In the genomic region with DNA sequence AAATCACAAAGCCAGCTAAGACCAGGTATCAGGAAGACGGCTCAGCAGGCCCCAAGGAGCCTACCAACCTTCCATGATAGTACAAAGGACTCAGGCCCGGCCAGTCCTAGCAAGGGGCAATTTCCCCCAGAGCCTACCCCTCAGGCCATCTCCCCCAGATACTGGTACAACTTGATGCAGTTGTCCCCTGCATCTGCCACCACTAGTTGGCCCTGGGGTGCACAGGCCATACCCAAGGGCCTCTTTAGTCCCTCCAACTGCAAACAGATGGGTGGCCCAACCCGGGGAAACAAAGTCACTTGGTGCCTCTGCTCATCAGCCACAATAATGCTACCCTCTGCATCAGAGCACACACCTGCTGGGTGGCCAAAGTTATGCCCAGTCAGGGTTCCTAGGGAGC, we compare ENCODE assay signal across 20 mouse cellular contexts. TPM values are rescaled to one million over a fixed set of nuclear protein-coding genes. Genes with fewer than 3 reads are reported as not detected.
A peak's percentile ranks its signal among the peaks of the same experiment; 100 is the strongest.
DNase-seq lines count a peak whose midpoint lies in the region; ATAC-seq lines count a peak whose summit lies in the region.
"Had no signal": no experiment of that assay in that cellular context is flagged by ENCODE, and none has a peak within 500 bp of the region (broad histone marks: within the 10 kb centered on the region; RNA-seq: fewer than 3 reads in every experiment).

No protein-coding gene starts in this region.

- no peak for ATAC-seq in heart, embryonic 13.5 days (ENCODE audit: extremely low read depth, insufficient number of reproducible peaks, low FRiP score, low TSS enrichment)
- ATAC-seq in megakaryocyte progenitor cell, adult 5-6 weeks (replicated peaks; ENCODE audit: poor library complexity): peak; percentile 13
- no peak for ATAC-seq in midbrain, embryonic 11.5 days (ENCODE audit: low FRiP score)
- ATAC-seq: forebrain, postnatal 0 days; midbrain, embryonic 16.5 days had no signal

- H3K36me3 ChIP-seq in heart, embryonic 13.5 days: peaks cover 16% of the 10 kb centered on the region
- H3K36me3 ChIP-seq in midbrain, embryonic 11.5 days (ENCODE audit: control insufficient read depth, insufficient read depth, low read length): no peaks in the 10 kb centered on the region
- H3K36me3 ChIP-seq: stomach, embryonic 15.5 days had no signal

- intact Hi-C loops in heart, postnatal 36 days (cut with DNase I): loop anchor here (5.0 kb wide), 2 partner anchors 39 to 681 kb away; no protein-coding TSS in a partner anchor

- H3K4me1 ChIP-seq in heart, embryonic 13.5 days: peaks cover 23% of the 10 kb centered on the region
- peaks cover 7% of the 10 kb centered on the region for H3K4me1 ChIP-seq in midbrain, embryonic 11.5 days (ENCODE audit: control insufficient read depth, insufficient read depth, low read length)

- H3K4me3 ChIP-seq in heart, embryonic 13.5 days: no peak overlapping the region; the same call in 1 of the 2 replicates
- no peak overlapping the region for H3K4me3 ChIP-seq in midbrain, embryonic 11.5 days (ENCODE audit: low read depth, low read length)
- H3K4me3 ChIP-seq: heart, adult 2 months had no signal

- no peaks in the 10 kb centered on the region for H3K9me3 ChIP-seq in heart, embryonic 13.5 days
- H3K9me3 ChIP-seq in midbrain, embryonic 11.5 days (ENCODE audit: control insufficient read depth, low read length): no peaks in the 10 kb centered on the region
- H3K9me3 ChIP-seq: stomach, embryonic 15.5 days had no signal

- no peaks in the 10 kb centered on the region for H3K27me3 ChIP-seq in heart, embryonic 13.5 days (replicated peaks)
- no peaks in the 10 kb centered on the region for H3K27me3 ChIP-seq in midbrain, embryonic 11.5 days (ENCODE audit: control insufficient read depth, insufficient read depth, low read length)
- H3K27me3 ChIP-seq: stomach, embryonic 15.5 days had no signal

- peak overlapping the region; percentile 76 for H3K4me2 ChIP-seq in heart, embryonic 13.5 days
- no peak overlapping the region for H3K4me2 ChIP-seq in midbrain, embryonic 11.5 days
- H3K4me2 ChIP-seq: stomach, embryonic 15.5 days had no signal

- 61% methylated on average over 3 of the region's 3 CpGs for WGBS in heart, embryonic 13.5 days
- WGBS in midbrain, embryonic 11.5 days: 86% methylated on average over 3 of the region's 3 CpGs

- DNase-seq in heart, postnatal 36 days: no peak
- peak; percentile 54 to 81 for DNase-seq in spleen, postnatal 4 days (ENCODE audit: low spot score in 2 of 2)
- no peak for DNase-seq in spleen, postnatal 14 days (ENCODE audit: low spot score in 2 of 2)
- DNase-seq in liver: peak; percentile 70
- no peak for DNase-seq in midbrain, embryonic 11.5 days (ENCODE audit: low spot score, missing footprints)
- DNase-seq in left cerebral cortex, adult 8-10 months (ENCODE audit: low spot score in 2 of 2): no peak
- DNase-seq: forebrain, postnatal 0 days; gastrocnemius, postnatal 10 days; heart, adult 2 months; kidney, adult 9 months; layer of hippocampus, postnatal 36 days; lung, adult 2 months; thymus, postnatal 36 days had no signal

- no peak overlapping the region for H3K9ac ChIP-seq in heart, embryonic 13.5 days
- no peak overlapping the region for H3K9ac ChIP-seq in midbrain, embryonic 11.5 days (ENCODE audit: low read length)
- H3K9ac ChIP-seq: forebrain, postnatal 0 days; stomach, embryonic 15.5 days had no signal

- H3K27ac ChIP-seq in heart, embryonic 13.5 days (replicated peaks): peak overlapping the region; percentile 70
- no peak overlapping the region for H3K27ac ChIP-seq in midbrain, embryonic 11.5 days (ENCODE audit: low read depth, low read length)
- H3K27ac ChIP-seq: stomach, embryonic 15.5 days had no signal

RNA-seq across cellular contexts. Expression of a gene that starts 1.5 kb away (rescaled TPM):
- polyA plus RNA-seq in heart, embryonic 13.5 days (2015; fragmentation: Nextera tagmentation; extraction: Ambion mirVana): 60.4 and 62.1 TPM in 2 replicates
- total RNA-seq in heart, postnatal 36 days (2021): 10 to 100 TPM; 45.6 to 48.2 TPM
- 53.3 and 56.3 TPM in 2 replicates for total RNA-seq in megakaryocyte progenitor cell, adult 5-6 weeks (2015)
- 41.6 and 41.8 TPM in 2 replicates for total RNA-seq in megakaryocyte progenitor cell, adult 5-6 weeks (2017)
- polyA plus RNA-seq in midbrain, embryonic 11.5 days (2014; fragmentation: Nextera tagmentation; extraction: Ambion mirVana): 47.2 and 50.9 TPM in 2 replicates
- total RNA-seq in left cerebral cortex, adult 8-10 months (2022): 100 to 1,000 TPM; 104 to 113 (median 104) TPM

RNA-seq across cellular contexts. Expression of a gene that starts 1.5 kb away (rescaled TPM):
- 0.06 TPM in 1 of 2 replicates, not detected in the other for polyA plus RNA-seq in heart, embryonic 13.5 days (2015; fragmentation: Nextera tagmentation; extraction: Ambion mirVana)
- total RNA-seq in heart, postnatal 36 days (2021): under 1 TPM in 1 of 2 experiments, not detected in 1; 0.19 TPM
- not detected in 2 replicates for total RNA-seq in megakaryocyte progenitor cell, adult 5-6 weeks (2015)
- total RNA-seq in megakaryocyte progenitor cell, adult 5-6 weeks (2017): not detected in 2 replicates
- polyA plus RNA-seq in midbrain, embryonic 11.5 days (2014; fragmentation: Nextera tagmentation; extraction: Ambion mirVana): 0.37 TPM in 1 of 2 replicates, not detected in the other
- total RNA-seq in left cerebral cortex, adult 8-10 months (2022): under 1 TPM; 0.41 to 0.74 (median 0.48) TPM
- total RNA-seq: forebrain, postnatal 0 days; gastrocnemius, postnatal 10 days; hematopoietic stem cell, adult 5-6 weeks had no signal
- polyA plus RNA-seq: large intestine, adult 2 months; macrophage had no signal

RNA-seq across cellular contexts. Expression of a gene that starts 9.1 kb away (rescaled TPM):
- 0.13 and 0.15 TPM in 2 replicates for polyA plus RNA-seq in heart, embryonic 13.5 days (2015; fragmentation: Nextera tagmentation; extraction: Ambion mirVana)
- under 1 TPM; 0.19 to 0.33 TPM for total RNA-seq in heart, postnatal 36 days (2021)
- not detected in 2 replicates for total RNA-seq in megakaryocyte progenitor cell, adult 5-6 weeks (2015)
- not detected in 2 replicates for total RNA-seq in megakaryocyte progenitor cell, adult 5-6 weeks (2017)
- not detected in 2 replicates for polyA plus RNA-seq in midbrain, embryonic 11.5 days (2014; fragmentation: Nextera tagmentation; extraction: Ambion mirVana)
- total RNA-seq in left cerebral cortex, adult 8-10 months (2022): 1 to 10 TPM in 3 of 4 experiments, under 1 TPM in 1; 0.63 to 1.8 (median 1.4) TPM
- total RNA-seq: gastrocnemius, postnatal 10 days; hematopoietic stem cell, adult 5-6 weeks had no signal
- polyA plus RNA-seq: large intestine, adult 2 months; lung, adult 2 months; macrophage had no signal

RNA-seq across cellular contexts. Expression of a gene that starts 23.7 kb away (rescaled TPM):
- 16.1 and 16.4 TPM in 2 replicates for polyA plus RNA-seq in heart, embryonic 13.5 days (2015; fragmentation: Nextera tagmentation; extraction: Ambion mirVana)
- total RNA-seq in heart, postnatal 36 days (2021): 10 to 100 TPM; 18.4 to 21.2 TPM
- 7.9 and 8.5 TPM in 2 replicates for total RNA-seq in megakaryocyte progenitor cell, adult 5-6 weeks (2015)
- 10.4 and 12.0 TPM in 2 replicates for total RNA-seq in megakaryocyte progenitor cell, adult 5-6 weeks (2017)
- polyA plus RNA-seq in midbrain, embryonic 11.5 days (2014; fragmentation: Nextera tagmentation; extraction: Ambion mirVana): 15.0 and 15.9 TPM in 2 replicates
- 10 to 100 TPM; 39.7 to 46.1 (median 45.1) TPM for total RNA-seq in left cerebral cortex, adult 8-10 months (2022)

RNA-seq across cellular contexts. Expression of a gene that starts 42.4 kb away (rescaled TPM):
- polyA plus RNA-seq in heart, embryonic 13.5 days (2015; fragmentation: Nextera tagmentation; extraction: Ambion mirVana): 9.3 and 10.6 TPM in 2 replicates
- 1 to 10 TPM; 7.2 TPM for total RNA-seq in heart, postnatal 36 days (2021)
- 8.6 and 11.2 TPM in 2 replicates for total RNA-seq in megakaryocyte progenitor cell, adult 5-6 weeks (2015)
- total RNA-seq in megakaryocyte progenitor cell, adult 5-6 weeks (2017): 2.4 and 3.3 TPM in 2 replicates
- polyA plus RNA-seq in midbrain, embryonic 11.5 days (2014; fragmentation: Nextera tagmentation; extraction: Ambion mirVana): 19.0 and 21.5 TPM in 2 replicates
- 10 to 100 TPM; 34.3 to 50.9 (median 46.4) TPM for total RNA-seq in left cerebral cortex, adult 8-10 months (2022)

Comparison
In these comparisons a context has a peak if more than half of its experiments do, and no peak if none do; other contexts are left out.
1. DNase-seq: peak in spleen, postnatal 4 days (2 of 2) and liver (single experiment); none in heart, postnatal 36 days (0 of 2), spleen, postnatal 14 days (0 of 2), midbrain, embryonic 11.5 days (single experiment) and left cerebral cortex, adult 8-10 months (0 of 2).